Mouse (Mus musculus): ENCODE data around the gene Mta1. TPM values are rescaled to one million over a fixed set of nuclear protein-coding genes. Genes with fewer than 3 reads are reported as not detected.

Mta1 gene
- polyA plus RNA-seq, 1 experiment = 90.8 TPM

DNA sequence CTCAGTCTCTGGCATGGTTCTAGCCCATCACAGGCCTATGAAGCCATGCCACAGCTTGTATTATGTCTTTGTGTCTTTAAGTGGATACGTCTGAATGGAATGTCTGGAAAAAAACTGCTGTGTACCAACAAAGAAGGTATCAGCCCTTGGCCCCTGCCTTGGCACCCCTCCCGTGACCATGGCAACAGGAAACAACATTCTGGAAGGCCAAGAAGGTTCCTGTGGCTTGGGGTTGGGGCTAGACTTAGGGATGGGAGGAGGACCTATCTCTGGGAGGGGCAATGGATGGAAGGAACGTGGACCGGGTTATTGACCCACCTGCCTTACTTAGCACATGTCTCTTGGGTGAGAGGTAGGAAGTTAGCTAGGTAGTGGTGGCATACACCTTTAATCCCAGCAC lies 51.3 kb downstream of the Mta1 start:
- H3ac ChIP-seq (ENCODE audit: control insufficient read depth, insufficient read length, low read depth) = no peak overlapping the region
- no peak overlapping the region for H3K4me3 ChIP-seq (ENCODE audit: insufficient read depth, poor library complexity, severe bottlenecking)
- H3K36me3 ChIP-seq (ENCODE audit: control insufficient read depth, insufficient read depth) = peaks cover 31% of the 10 kb centered on the region
- H3K79me2 ChIP-seq (ENCODE audit: control insufficient read depth, insufficient read depth) = peaks cover 38% of the 10 kb centered on the region
- peaks cover 16% of the 10 kb centered on the region for H3K79me3 ChIP-seq (ENCODE audit: low read depth)
- H3K27me3 ChIP-seq (ENCODE audit: control insufficient read depth, insufficient read depth, insufficient read length) = no peaks in the 10 kb centered on the region
- TF ChIP-seq MYOG (IDR thresholded peaks at IDR 0.05; ENCODE audit: control insufficient read depth, extremely low read depth, insufficient read length) (no peak), CEBPB (IDR thresholded peaks at IDR 0.05; ENCODE audit: low read depth) (no peak), USF1 (IDR thresholded peaks at IDR 0.05; ENCODE audit: low read depth) (no peak), FOSL1 (IDR thresholded peaks at IDR 0.05; ENCODE audit: insufficient read depth, low read length, poor library complexity, severe bottlenecking) (no peak), CTCF (IDR thresholded peaks at IDR 0.05; ENCODE audit: control insufficient read depth, insufficient read depth, insufficient read length) (no peak), MAX (IDR thresholded peaks at IDR 0.05) (no peak), MYOD1 (IDR thresholded peaks at IDR 0.05; ENCODE audit: control insufficient read depth, insufficient read length, low read depth) (no peak)

DNA sequence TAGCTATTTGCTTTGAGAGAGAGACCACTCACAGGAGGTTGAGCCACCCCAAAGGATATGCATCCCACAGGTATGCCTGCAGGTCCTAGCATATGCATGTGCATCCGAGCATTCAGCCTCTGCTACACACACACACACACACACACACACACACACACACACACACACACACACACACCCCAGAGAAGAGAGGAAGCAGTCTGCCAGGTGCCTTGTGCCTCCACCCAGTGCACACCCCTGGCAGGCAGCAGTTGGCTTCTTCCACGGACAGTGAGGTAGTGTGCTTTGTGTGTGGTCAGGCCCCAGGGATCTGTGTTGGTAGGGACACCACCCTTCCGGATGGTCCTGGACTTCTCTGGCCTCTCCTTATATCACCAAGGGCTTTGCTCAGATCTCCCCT lies 51.8 kb downstream of the Mta1 start:
- no peak for TF ChIP-seq MAX (IDR thresholded peaks at IDR 0.05)
- TF ChIP-seq CTCF (IDR thresholded peaks at IDR 0.05; ENCODE audit: control insufficient read depth, insufficient read depth, insufficient read length) = no peak
- TF ChIP-seq MYOG (IDR thresholded peaks at IDR 0.05; ENCODE audit: control insufficient read depth, extremely low read depth, insufficient read length) = no peak
- no peak for TF ChIP-seq USF1 (IDR thresholded peaks at IDR 0.05; ENCODE audit: low read depth)
- TF ChIP-seq FOSL1 (IDR thresholded peaks at IDR 0.05; ENCODE audit: insufficient read depth, low read length, poor library complexity, severe bottlenecking) = no peak
- TF ChIP-seq CEBPB (IDR thresholded peaks at IDR 0.05; ENCODE audit: low read depth) = no peak
- TF ChIP-seq MYOD1 (IDR thresholded peaks at IDR 0.05; ENCODE audit: control insufficient read depth, insufficient read length, low read depth) = no peak
- Histone ChIP-seq H3K27me3 (ENCODE audit: control insufficient read depth, insufficient read depth, insufficient read length) (no peaks in the 10 kb centered on the region), H3K36me3 (ENCODE audit: control insufficient read depth, insufficient read depth) (peaks cover 26% of the 10 kb centered on the region)

GRCm38 (mm10) chr12:113150591-113150990 lies 52.5 kb downstream of the Mta1 start:
- peaks cover 26% of the 10 kb centered on the region for H3K79me2 ChIP-seq (ENCODE audit: control insufficient read depth, insufficient read depth)
- no peak overlapping the region for H3ac ChIP-seq (ENCODE audit: control insufficient read depth, insufficient read length, low read depth)
- peaks cover 7% of the 10 kb centered on the region for H3K79me3 ChIP-seq (ENCODE audit: low read depth)
- H3K4me3 ChIP-seq (ENCODE audit: insufficient read depth, poor library complexity, severe bottlenecking) = no peak overlapping the region
- H3K27me3 ChIP-seq (ENCODE audit: control insufficient read depth, insufficient read depth, insufficient read length) = no peaks in the 10 kb centered on the region
- TF ChIP-seq MAX (IDR thresholded peaks at IDR 0.05) = no peak
- TF ChIP-seq MYOD1 (IDR thresholded peaks at IDR 0.05; ENCODE audit: control insufficient read depth, insufficient read length, low read depth) = no peak
- TF ChIP-seq MYOG (IDR thresholded peaks at IDR 0.05; ENCODE audit: control insufficient read depth, extremely low read depth, insufficient read length) = no peak
- TF ChIP-seq USF1 (IDR thresholded peaks at IDR 0.05; ENCODE audit: low read depth) = no peak
- TF ChIP-seq CEBPB (IDR thresholded peaks at IDR 0.05; ENCODE audit: low read depth) = no peak
- no peak for TF ChIP-seq CTCF (IDR thresholded peaks at IDR 0.05; ENCODE audit: control insufficient read depth, insufficient read depth, insufficient read length)
- TF ChIP-seq FOSL1 (IDR thresholded peaks at IDR 0.05; ENCODE audit: insufficient read depth, low read length, poor library complexity, severe bottlenecking) = no peak
- H3K36me3 ChIP-seq (ENCODE audit: control insufficient read depth, insufficient read depth) = peaks cover 19% of the 10 kb centered on the region

More for the DNA sequence above, 51.8 kb downstream of the Mta1 start:
- peaks cover 33% of the 10 kb centered on the region for H3K79me2 ChIP-seq (ENCODE audit: control insufficient read depth, insufficient read depth)
- no peak overlapping the region for H3K4me3 ChIP-seq (ENCODE audit: insufficient read depth, poor library complexity, severe bottlenecking)
- H3ac ChIP-seq (ENCODE audit: control insufficient read depth, insufficient read length, low read depth) = no peak overlapping the region
- peaks cover 12% of the 10 kb centered on the region for H3K79me3 ChIP-seq (ENCODE audit: low read depth)

GRCm38 (mm10) chr12:113151046-113151445 lies 53.0 kb downstream of the Mta1 start:
- Histone ChIP-seq H3K27me3 (ENCODE audit: control insufficient read depth, insufficient read depth, insufficient read length) (no peaks in the 10 kb centered on the region), H3K36me3 (ENCODE audit: control insufficient read depth, insufficient read depth) (peaks cover 16% of the 10 kb centered on the region), H3K79me3 (ENCODE audit: low read depth) (peaks cover 7% of the 10 kb centered on the region), H3K79me2 (ENCODE audit: control insufficient read depth, insufficient read depth) (peaks cover 25% of the 10 kb centered on the region), H3ac (ENCODE audit: control insufficient read depth, insufficient read length, low read depth) (no peak overlapping the region), H3K4me3 (ENCODE audit: insufficient read depth, poor library complexity, severe bottlenecking) (no peak overlapping the region)
- no peak for TF ChIP-seq CTCF (IDR thresholded peaks at IDR 0.05; ENCODE audit: control insufficient read depth, insufficient read depth, insufficient read length)

DNA sequence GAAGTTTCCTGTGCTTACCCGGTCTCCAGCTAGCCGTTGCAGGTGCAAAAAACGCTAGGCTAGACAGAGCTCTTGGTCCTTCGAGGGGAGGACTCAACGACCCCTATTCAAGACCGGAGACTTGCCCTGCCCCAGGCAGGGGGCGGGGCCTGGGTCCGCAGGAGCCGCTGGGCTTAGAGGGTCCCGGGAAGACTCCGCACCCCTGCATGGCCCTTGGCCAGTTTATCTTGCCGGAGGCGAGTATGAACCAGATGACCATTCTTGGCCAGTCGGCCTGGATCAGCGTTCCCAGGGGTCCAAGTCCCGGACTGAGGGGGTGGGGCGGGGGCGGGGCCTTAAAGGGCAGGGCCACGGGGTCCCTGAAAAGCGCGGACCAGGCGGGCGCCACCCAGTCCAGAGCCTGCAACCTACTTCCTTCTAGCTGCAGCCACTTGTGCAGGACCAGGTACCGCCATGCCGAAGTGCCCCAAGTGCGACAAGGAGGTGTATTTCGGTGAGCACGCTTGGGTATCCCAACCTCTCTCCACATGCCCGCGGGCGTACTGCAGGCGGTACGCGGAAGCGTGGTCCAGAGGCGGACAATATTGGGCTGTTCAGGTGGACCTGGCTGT lies 53.7 kb downstream of the Mta1 start:
- peak overlapping the region; percentile 83 for H3ac ChIP-seq (ENCODE audit: control insufficient read depth, insufficient read length, low read depth)
- H3K79me2 ChIP-seq (ENCODE audit: control insufficient read depth, insufficient read depth) = peaks cover 28% of the 10 kb centered on the region
- no peaks in the 10 kb centered on the region for H3K27me3 ChIP-seq (ENCODE audit: control insufficient read depth, insufficient read depth, insufficient read length)
- H3K4me3 ChIP-seq (ENCODE audit: insufficient read depth, poor library complexity, severe bottlenecking) = peak overlapping the region; percentile 72
- peaks cover 12% of the 10 kb centered on the region for H3K36me3 ChIP-seq (ENCODE audit: control insufficient read depth, insufficient read depth)
- TF ChIP-seq CTCF (IDR thresholded peaks at IDR 0.05; ENCODE audit: control insufficient read depth, insufficient read depth, insufficient read length) (no peak), MAX (IDR thresholded peaks at IDR 0.05) (no peak), MYOD1 (IDR thresholded peaks at IDR 0.05; ENCODE audit: control insufficient read depth, insufficient read length, low read depth) (no peak), USF1 (IDR thresholded peaks at IDR 0.05; ENCODE audit: low read depth) (no peak), CEBPB (IDR thresholded peaks at IDR 0.05; ENCODE audit: low read depth) (no peak), MYOG (IDR thresholded peaks at IDR 0.05; ENCODE audit: control insufficient read depth, extremely low read depth, insufficient read length) (no peak)
- H3K79me3 ChIP-seq (ENCODE audit: low read depth) = peaks cover 7% of the 10 kb centered on the region

DNA sequence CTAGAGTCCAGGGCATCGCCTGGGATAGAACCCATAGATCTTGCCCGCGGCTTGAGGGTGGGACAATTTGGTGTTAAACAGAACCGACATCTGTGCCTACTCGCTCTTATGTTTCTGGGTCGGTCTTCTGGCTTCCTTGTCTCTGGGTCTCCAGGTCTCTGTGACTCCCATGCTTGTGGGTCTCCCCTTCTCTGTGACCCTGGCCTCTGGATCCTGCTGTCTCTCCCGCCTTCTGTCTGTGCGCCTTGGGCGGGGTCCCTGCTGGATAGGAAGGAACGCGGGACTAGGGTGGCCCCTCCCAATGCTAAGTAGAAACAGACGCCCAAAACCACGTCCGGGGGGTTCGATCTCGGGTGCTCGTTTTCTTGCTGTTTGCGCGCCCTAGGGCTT lies 54.2 kb downstream of the Mta1 start:
- no peaks in the 10 kb centered on the region for H3K27me3 ChIP-seq (ENCODE audit: control insufficient read depth, insufficient read depth, insufficient read length)
- H3ac ChIP-seq (ENCODE audit: control insufficient read depth, insufficient read length, low read depth) = peak overlapping the region; percentile 83
- H3K79me2 ChIP-seq (ENCODE audit: control insufficient read depth, insufficient read depth) = peaks cover 33% of the 10 kb centered on the region
- peaks cover 12% of the 10 kb centered on the region for H3K36me3 ChIP-seq (ENCODE audit: control insufficient read depth, insufficient read depth)
- TF ChIP-seq MYOG (IDR thresholded peaks at IDR 0.05; ENCODE audit: control insufficient read depth, extremely low read depth, insufficient read length) (no peak), USF1 (IDR thresholded peaks at IDR 0.05; ENCODE audit: low read depth) (no peak), MAX (IDR thresholded peaks at IDR 0.05) (no peak), MYOD1 (IDR thresholded peaks at IDR 0.05; ENCODE audit: control insufficient read depth, insufficient read length, low read depth) (no peak), FOSL1 (IDR thresholded peaks at IDR 0.05; ENCODE audit: insufficient read depth, low read length, poor library complexity, severe bottlenecking) (no peak), CEBPB (IDR thresholded peaks at IDR 0.05; ENCODE audit: low read depth) (no peak), CTCF (IDR thresholded peaks at IDR 0.05; ENCODE audit: control insufficient read depth, insufficient read depth, insufficient read length) (no peak)
- H3K79me3 ChIP-seq (ENCODE audit: low read depth) = peaks cover 11% of the 10 kb centered on the region
- peak overlapping the region; percentile 72 for H3K4me3 ChIP-seq (ENCODE audit: insufficient read depth, poor library complexity, severe bottlenecking)
